Mouse (Mus musculus): ENCODE results near the gene Acnat1. TPM values are rescaled to one million over a fixed set of nuclear protein-coding genes. Genes with fewer than 3 reads are reported as not detected.
"Not testable (repeated sequence)": the region's sequence is repeated elsewhere in the genome, so short reads cannot be mapped to it uniquely, and the experiment has no call there.

Gene Acnat1
- polyA plus RNA-seq, 1 experiment from 2014 or later = not detected

DNA sequence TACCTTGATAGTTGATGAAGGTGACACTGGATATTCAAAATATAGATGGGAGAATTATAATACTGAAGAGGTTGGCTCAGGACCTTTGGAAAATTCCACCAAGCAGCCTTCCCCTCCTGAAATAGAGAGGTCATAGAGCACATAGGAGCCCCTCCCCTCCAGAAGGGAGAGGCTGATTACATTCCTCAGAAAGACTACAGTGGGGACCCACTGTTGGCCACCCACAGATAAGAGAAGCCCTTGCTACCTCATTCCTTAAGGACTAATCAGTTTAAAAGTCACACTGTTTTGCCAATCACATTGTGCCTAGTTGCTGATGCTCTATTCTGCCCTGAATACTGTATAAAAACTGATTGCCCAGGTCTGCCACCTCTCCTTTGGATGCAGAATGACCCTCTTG is 871 bp upstream of the Acnat1 start:
- Histone ChIP-seq H3K9ac (ENCODE audit: low read length) (no peak overlapping the region), H3K36me3 (ENCODE audit: control insufficient read depth, insufficient read depth, low read length) (no peaks in the 10 kb centered on the region), H3K4me1 (ENCODE audit: control insufficient read depth, insufficient read depth, low read length) (no peaks in the 10 kb centered on the region), H3K27ac (ENCODE audit: low read depth, low read length) (no peak overlapping the region), H3K4me3 (ENCODE audit: low read depth, low read length) (no peak overlapping the region), H3K9me3 (ENCODE audit: control insufficient read depth, low read length) (no peaks in the 10 kb centered on the region), H3K4me2 (no peak overlapping the region), H3K27me3 (ENCODE audit: control insufficient read depth, insufficient read depth, low read length) (no peaks in the 10 kb centered on the region)
- ATAC-seq (ENCODE audit: low FRiP score) (no peak), DNase-seq (ENCODE audit: low spot score, missing footprints) (no peak)

DNA sequence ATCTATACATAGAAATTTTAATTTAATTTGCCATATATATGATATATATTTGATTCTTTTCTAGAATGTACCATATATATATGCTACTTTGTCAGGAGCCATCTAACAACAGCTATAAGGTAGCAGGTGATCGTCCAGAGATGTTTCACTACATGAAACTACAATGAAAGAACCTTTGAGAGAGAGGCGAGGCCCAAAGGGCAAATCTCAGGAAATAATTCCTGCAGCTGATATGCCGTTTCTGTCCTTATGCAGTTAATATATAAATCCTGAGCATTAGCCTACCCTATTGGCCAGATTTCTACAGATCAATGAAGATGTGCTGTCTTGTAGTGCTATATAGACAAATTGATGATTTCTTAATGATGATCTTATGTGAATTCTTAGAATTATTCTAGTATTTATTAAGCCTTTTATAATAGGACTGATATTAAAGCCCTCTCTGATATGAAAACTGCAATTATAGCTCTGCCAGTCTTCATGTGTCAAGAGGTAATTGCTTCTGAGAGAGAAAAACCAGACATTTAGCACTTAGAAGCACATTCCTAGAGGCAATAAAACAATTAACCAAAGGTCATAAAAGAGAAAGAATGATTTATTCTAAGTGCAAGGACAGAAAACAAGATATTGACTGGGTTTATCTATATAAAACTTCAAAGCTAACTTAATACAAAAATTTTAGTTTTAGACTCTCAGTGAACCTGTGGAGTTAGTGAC is 4.1 kb downstream of the Acnat1 start:
- 85% methylated on average over 3 of the region's 3 CpGs for WGBS
- ATAC-seq (ENCODE audit: low FRiP score) (no peak), DNase-seq (ENCODE audit: low spot score, missing footprints) (no peak)
- Histone ChIP-seq H3K36me3 (ENCODE audit: control insufficient read depth, insufficient read depth, low read length) (no peaks in the 10 kb centered on the region), H3K9me3 (ENCODE audit: control insufficient read depth, low read length) (no peaks in the 10 kb centered on the region), H3K4me2 (no peak overlapping the region), H3K9ac (ENCODE audit: low read length) (no peak overlapping the region), H3K27me3 (ENCODE audit: control insufficient read depth, insufficient read depth, low read length) (no peaks in the 10 kb centered on the region), H3K4me1 (ENCODE audit: control insufficient read depth, insufficient read depth, low read length) (no peaks in the 10 kb centered on the region), H3K4me3 (ENCODE audit: low read depth, low read length) (no peak overlapping the region), H3K27ac (ENCODE audit: low read depth, low read length) (no peak overlapping the region)

DNA sequence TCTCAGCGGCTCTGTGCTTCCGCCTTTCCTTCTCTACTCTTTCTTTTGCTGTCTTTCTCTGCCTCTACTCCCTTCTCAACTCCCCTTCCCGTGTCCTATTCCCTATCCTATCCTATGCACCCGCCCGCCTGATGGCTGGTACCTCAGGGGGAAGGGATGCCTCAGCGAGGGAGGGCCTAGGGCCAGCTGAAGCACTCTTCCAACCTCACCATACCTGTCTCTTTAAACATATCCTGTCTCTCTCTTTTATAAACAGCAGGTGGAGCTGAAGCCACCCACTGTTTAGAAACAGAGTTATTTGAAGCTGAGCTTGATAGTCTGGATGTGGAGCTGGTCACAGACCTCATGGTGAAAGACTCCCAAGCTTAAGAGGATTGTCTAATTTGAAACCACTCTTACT is 6.4 kb downstream of the Acnat1 start:
- 95% methylated on average over 6 of the region's 6 CpGs for WGBS
- Histone ChIP-seq H3K4me2 (no peak overlapping the region), H3K36me3 (ENCODE audit: control insufficient read depth, insufficient read depth, low read length) (no peaks in the 10 kb centered on the region), H3K4me3 (ENCODE audit: low read depth, low read length) (no peak overlapping the region), H3K27ac (ENCODE audit: low read depth, low read length) (no peak overlapping the region), H3K9ac (ENCODE audit: low read length) (no peak overlapping the region), H3K4me1 (ENCODE audit: control insufficient read depth, insufficient read depth, low read length) (no peaks in the 10 kb centered on the region), H3K27me3 (ENCODE audit: control insufficient read depth, insufficient read depth, low read length) (no peaks in the 10 kb centered on the region), H3K9me3 (ENCODE audit: control insufficient read depth, low read length) (no peaks in the 10 kb centered on the region)
- ATAC-seq (ENCODE audit: low FRiP score) = no peak
- no peak for DNase-seq (ENCODE audit: low spot score, missing footprints)

DNA sequence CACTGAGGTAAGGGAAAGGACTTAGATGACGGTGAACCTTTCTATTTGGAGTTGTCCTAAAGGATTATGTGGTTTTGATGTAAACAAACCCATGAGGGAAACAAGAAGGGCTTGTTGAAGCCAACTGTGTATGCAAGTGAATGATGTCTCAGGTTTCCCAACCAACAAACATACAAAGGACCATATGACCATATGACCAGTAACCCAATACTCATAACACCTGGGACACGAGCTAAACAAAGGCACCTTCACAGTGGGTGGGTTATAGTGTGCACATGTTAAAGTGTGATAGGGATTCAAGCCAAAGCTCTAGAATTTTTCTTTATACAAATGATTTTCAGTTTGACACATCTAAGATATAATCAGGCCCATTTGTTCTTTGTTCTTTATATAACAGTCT is 17.5 kb downstream of the Acnat1 start:
- Histone ChIP-seq H3K27ac (ENCODE audit: low read depth, low read length) (no peak overlapping the region), H3K9ac (ENCODE audit: low read length) (no peak overlapping the region), H3K4me2 (no peak overlapping the region), H3K36me3 (ENCODE audit: control insufficient read depth, insufficient read depth, low read length) (no peaks in the 10 kb centered on the region), H3K4me1 (ENCODE audit: control insufficient read depth, insufficient read depth, low read length) (no peaks in the 10 kb centered on the region), H3K9me3 (ENCODE audit: control insufficient read depth, low read length) (no peaks in the 10 kb centered on the region), H3K27me3 (ENCODE audit: control insufficient read depth, insufficient read depth, low read length) (no peaks in the 10 kb centered on the region), H3K4me3 (ENCODE audit: low read depth, low read length) (no peak overlapping the region)
- 74% methylated on average over 2 of the region's 2 CpGs for WGBS
- no peak for ATAC-seq (ENCODE audit: low FRiP score)
- DNase-seq (ENCODE audit: low spot score, missing footprints) = no peak

DNA sequence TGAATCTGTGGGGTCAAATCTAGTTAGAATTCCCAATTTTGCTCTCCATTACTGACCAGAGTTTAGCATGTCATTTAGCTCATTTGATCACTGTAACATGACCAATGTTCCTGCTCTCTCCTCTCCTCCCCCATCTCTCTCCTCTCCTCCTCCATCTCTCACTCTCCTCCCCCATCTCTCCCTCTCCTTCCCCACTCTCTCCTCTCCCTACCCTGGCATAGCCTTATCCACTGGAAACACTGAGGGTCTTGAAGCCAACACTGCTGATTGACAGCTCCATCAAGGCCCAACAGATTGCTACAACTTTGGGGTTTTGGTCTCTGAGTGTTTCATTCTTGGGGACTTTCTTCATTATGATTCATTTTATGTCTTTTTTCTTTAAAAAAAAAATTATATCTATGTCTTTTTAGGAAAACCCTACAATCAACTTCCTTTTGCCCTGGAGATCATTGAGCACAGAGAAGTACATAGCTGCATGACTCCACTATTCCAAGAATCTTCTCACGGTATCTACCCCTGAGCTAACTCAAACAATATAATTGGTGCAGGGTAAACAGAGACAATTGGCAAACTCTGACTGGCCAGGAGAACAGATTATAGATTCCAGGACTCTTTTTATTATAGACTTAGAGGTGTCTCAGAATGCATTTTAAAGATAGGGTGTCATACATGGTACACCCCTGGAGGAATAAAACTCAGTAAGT is 21.7 kb downstream of the Acnat1 start:
- no peak overlapping the region for H3K27ac ChIP-seq (ENCODE audit: low read depth, low read length)
- H3K4me2 ChIP-seq = no peak overlapping the region
- H3K4me1 ChIP-seq (ENCODE audit: control insufficient read depth, insufficient read depth, low read length) = no peaks in the 10 kb centered on the region
- DNase-seq (ENCODE audit: low spot score, missing footprints) (no peak), ATAC-seq (ENCODE audit: low FRiP score) (no peak)
- H3K27me3 ChIP-seq (ENCODE audit: control insufficient read depth, insufficient read depth, low read length) = no peaks in the 10 kb centered on the region
- H3K9me3 ChIP-seq (ENCODE audit: control insufficient read depth, low read length) = no peaks in the 10 kb centered on the region
- 73% methylated on average over 1 of the region's 1 CpGs for WGBS
- no peaks in the 10 kb centered on the region for H3K36me3 ChIP-seq (ENCODE audit: control insufficient read depth, insufficient read depth, low read length)
- no peak overlapping the region for H3K4me3 ChIP-seq (ENCODE audit: low read depth, low read length)
- no peak overlapping the region for H3K9ac ChIP-seq (ENCODE audit: low read length)

DNA sequence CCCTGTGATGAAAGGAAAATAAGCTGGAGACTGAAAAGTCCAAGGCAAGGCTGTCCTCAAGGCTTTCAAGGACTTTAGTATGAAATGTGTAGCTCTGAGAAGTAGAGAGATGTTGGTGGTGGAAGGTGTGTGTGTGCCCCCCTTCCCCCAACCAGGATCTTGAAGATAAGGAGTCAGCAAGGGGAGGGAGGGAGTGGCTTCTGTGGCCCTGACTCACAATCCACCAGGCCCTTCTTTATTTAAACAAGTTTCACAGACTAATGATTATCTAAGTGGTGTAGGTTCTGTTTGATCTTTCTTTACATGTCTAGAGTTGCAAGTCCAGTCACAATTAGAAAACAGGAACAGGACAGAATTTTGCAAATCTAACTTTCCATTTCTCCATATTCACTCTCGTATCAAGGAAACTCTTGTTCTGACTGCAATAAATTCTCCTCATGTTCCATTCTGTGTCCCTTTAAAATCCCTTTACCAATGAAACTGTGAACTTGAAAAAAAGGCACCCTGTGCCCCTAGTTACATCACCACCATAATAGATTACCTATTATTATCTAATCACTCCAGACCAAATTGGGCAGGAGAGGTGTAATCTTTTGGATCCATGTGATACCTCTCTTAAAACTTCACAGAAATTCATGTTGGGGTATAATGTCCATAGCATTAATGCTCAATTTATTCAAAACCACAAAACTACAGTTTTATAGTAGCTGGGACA is 22.4 kb downstream of the Acnat1 start:
- not testable (repeated sequence) for H3K4me2 ChIP-seq; H3K27ac ChIP-seq (ENCODE audit: low read depth, low read length); H3K9ac ChIP-seq (ENCODE audit: low read length); H3K27me3 ChIP-seq (ENCODE audit: control insufficient read depth, insufficient read depth, low read length); DNase-seq (ENCODE audit: low spot score, missing footprints); ATAC-seq (ENCODE audit: low FRiP score); H3K4me1 ChIP-seq (ENCODE audit: control insufficient read depth, insufficient read depth, low read length); H3K4me3 ChIP-seq (ENCODE audit: low read depth, low read length); H3K9me3 ChIP-seq (ENCODE audit: control insufficient read depth, low read length); H3K36me3 ChIP-seq (ENCODE audit: control insufficient read depth, insufficient read depth, low read length)
- no CpG with 5 or more reads among the region's 1 CpGs for WGBS

DNA sequence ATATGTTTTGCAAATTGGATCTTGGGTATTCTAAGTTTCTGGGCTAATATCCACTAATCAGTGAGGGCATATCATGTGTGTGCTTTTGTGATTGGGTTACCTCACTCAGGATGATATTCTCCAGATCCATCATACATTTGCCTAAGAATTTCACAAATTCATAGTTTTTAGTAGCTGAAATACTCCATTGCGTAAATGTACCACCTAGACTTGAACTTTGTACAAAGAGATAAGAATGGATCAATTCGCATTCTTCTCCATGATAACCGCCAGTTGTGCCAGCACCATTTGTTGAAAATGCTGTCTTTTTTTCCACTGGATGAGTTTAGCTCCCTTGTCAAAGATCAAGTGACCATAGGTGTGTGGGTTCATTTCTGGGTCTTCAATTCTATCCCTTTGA is 36.7 kb downstream of the Acnat1 start:
- not testable (repeated sequence) for H3K27me3 ChIP-seq (ENCODE audit: control insufficient read depth, insufficient read depth, low read length); ATAC-seq (ENCODE audit: low FRiP score); H3K4me2 ChIP-seq; DNase-seq (ENCODE audit: low spot score, missing footprints); H3K27ac ChIP-seq (ENCODE audit: low read depth, low read length); H3K4me3 ChIP-seq (ENCODE audit: low read depth, low read length); H3K9ac ChIP-seq (ENCODE audit: low read length); H3K36me3 ChIP-seq (ENCODE audit: control insufficient read depth, insufficient read depth, low read length); H3K4me1 ChIP-seq (ENCODE audit: control insufficient read depth, insufficient read depth, low read length); H3K9me3 ChIP-seq (ENCODE audit: control insufficient read depth, low read length)
- 94% methylated on average over 3 of the region's 3 CpGs for WGBS

DNA sequence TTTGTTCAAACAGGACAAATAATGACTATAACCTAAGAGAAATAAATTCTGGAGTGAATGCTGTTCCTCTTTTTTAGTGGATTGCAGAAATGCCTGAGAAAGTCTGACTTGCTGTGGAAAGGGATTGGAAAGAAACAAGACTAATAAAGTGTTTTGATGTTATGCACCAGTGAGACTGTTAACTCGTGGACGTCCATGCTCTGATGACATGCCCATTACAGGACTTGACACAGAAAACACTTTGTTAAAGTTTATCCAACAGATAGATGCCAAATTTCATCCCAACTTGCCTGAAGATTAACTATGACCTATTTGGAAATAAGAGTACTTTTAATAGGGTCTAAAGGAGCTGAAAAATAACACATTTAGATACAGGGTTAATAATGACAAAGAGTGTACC is 63.6 kb downstream of the Acnat1 start:
- H3K4me1 ChIP-seq (ENCODE audit: control insufficient read depth, insufficient read depth, low read length); H3K4me3 ChIP-seq (ENCODE audit: low read depth, low read length); H3K9ac ChIP-seq (ENCODE audit: low read length); H3K4me2 ChIP-seq; DNase-seq (ENCODE audit: low spot score, missing footprints); ATAC-seq (ENCODE audit: low FRiP score); H3K27ac ChIP-seq (ENCODE audit: low read depth, low read length); H3K36me3 ChIP-seq (ENCODE audit: control insufficient read depth, insufficient read depth, low read length); H3K9me3 ChIP-seq (ENCODE audit: control insufficient read depth, low read length); H3K27me3 ChIP-seq (ENCODE audit: control insufficient read depth, insufficient read depth, low read length): not testable (repeated sequence)
- WGBS = 86% methylated on average over 2 of the region's 2 CpGs

DNA sequence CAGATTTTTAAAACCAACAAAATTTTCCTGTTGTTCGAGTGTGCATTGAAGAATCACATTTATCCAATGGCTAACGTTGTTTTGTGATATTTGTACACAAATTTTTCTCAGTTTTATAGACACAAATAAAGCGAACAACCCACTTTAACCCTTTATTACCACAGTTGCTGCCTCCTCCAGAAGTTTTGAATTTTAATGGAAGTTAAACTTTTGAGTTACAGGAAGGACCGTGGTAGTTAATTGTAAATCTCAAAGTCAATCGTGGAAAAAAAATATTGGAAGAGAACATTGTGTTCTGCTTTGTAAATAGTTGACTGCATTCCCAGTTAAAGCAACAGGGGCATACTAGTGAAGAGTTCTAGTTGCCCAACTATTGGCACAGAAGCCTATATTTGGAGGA is 65.8 kb downstream of the Acnat1 start, which contains the start of gene Acnat2:
Acnat2 (minus strand) TSS at position 195 of the 400 bp plus-strand sequence.
- DNase-seq (ENCODE audit: low spot score, missing footprints); H3K27me3 ChIP-seq (ENCODE audit: control insufficient read depth, insufficient read depth, low read length); H3K36me3 ChIP-seq (ENCODE audit: control insufficient read depth, insufficient read depth, low read length); H3K27ac ChIP-seq (ENCODE audit: low read depth, low read length); H3K4me3 ChIP-seq (ENCODE audit: low read depth, low read length); ATAC-seq (ENCODE audit: low FRiP score); H3K4me1 ChIP-seq (ENCODE audit: control insufficient read depth, insufficient read depth, low read length); H3K9ac ChIP-seq (ENCODE audit: low read length); H3K9me3 ChIP-seq (ENCODE audit: control insufficient read depth, low read length); H3K4me2 ChIP-seq: not testable (repeated sequence)
- WGBS = 87% methylated on average over 5 of the region's 5 CpGs

All from midbrain, embryonic 11.5 days (tissue).